Mouse (Mus musculus): ENCODE measurements around the gene Bicdl1.

DNA sequence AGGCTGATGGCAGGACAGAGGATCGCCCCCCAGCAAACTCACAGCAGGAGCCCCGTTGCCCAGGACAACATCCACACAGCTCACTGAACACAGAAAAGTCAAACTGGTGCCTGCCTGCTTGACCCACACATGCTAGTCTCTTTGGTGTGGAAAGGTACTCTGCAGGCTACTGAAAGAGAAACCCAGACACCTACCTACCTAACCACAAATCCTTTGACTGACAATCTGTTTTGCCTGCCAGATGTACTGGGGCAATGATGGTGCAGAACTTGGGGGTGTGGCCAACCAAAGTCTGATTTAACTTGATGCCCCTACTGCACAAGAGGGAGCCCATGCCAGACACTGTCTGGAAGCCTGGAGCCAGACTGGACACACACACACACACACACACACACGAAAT lies 38.1 kb downstream of the Bicdl1 start:
- TF ChIP-seq CTCF (IDR thresholded peaks at IDR 0.05; ENCODE audit: low read depth, low read length) (no peak), POLR2A (IDR thresholded peaks at IDR 0.05; ENCODE audit: borderline replicate concordance, low read depth, low read length) (no peak)
